Mouse (Mus musculus) stomach, embryonic 15.5 days (tissue): ENCODE data around the gene Gatd1. TPM values are rescaled to one million over a fixed set of nuclear protein-coding genes. Genes with fewer than 3 reads are reported as not detected.

Experiments
- ATAC-seq: fragments of 200-750 bp; cut with Nextera tagmentation; 2 replicates; pipeline ENCODE4 v1.8.0; 2017; ENCODE audit warnings: low read depth, moderate number of reproducible peaks, moderate TSS enrichment; ENCODE audit not compliant: insufficient read depth, low FRiP score
- H3K27ac ChIP-seq: fragments of 300-500 bp; sonication (generic); 2 replicates; pipeline ENCODE4 v1.5.1; 2015; ENCODE audit warnings: mild to moderate bottlenecking, inconsistent platforms
- H3K27me3 ChIP-seq: fragments of 300-500 bp; sonication (generic); replicated peaks from 2 replicates; pipeline ENCODE4 v1.6.1; 2015; ENCODE audit warnings: inconsistent platforms
- H3K36me3 ChIP-seq: fragments of 300-500 bp; sonication (generic); 2 replicates; pipeline ENCODE4 v1.6.1; 2015; ENCODE audit warnings: inconsistent platforms
- H3K4me1 ChIP-seq: fragments of 300-500 bp; sonication (generic); 2 replicates; pipeline ENCODE4 v1.6.1; 2015; ENCODE audit warnings: inconsistent platforms
- H3K4me2 ChIP-seq: fragments of 300-500 bp; sonication (generic); 2 replicates; pipeline ENCODE4 v1.6.1; 2015; ENCODE audit warnings: mild to moderate bottlenecking, inconsistent platforms
- H3K4me3 ChIP-seq: fragments of 300-500 bp; sonication (generic); replicated peaks from 2 replicates; pipeline ENCODE4 v1.5.1; 2015; ENCODE audit warnings: inconsistent platforms
- H3K9ac ChIP-seq: fragments of 300-500 bp; sonication (generic); 2 replicates; pipeline ENCODE4 v1.6.1; 2015; ENCODE audit warnings: inconsistent platforms
- H3K9me3 ChIP-seq: fragments of 300-500 bp; sonication (generic); 2 replicates; pipeline ENCODE4 v1.6.1; 2016; ENCODE audit warnings: inconsistent platforms
- WGBS: fragments of 180-500 bp; shearing (Covaris S2); methylation state at CpG from one replicate; pipeline ENCODE4 v1.1.7; 2015; 5-methylcytosine and 5-hydroxymethylcytosine counted together
- polyA plus RNA-seq: library from polyadenylated mRNA; unstranded; fragments of >200 nt; fragmentation: Nextera tagmentation; extraction: Ambion mirVana; gene quantifications from 2 replicates; pipeline ENCODE4 v1.2.1, GENCODE M21; 2015

The Gatd1 gene
- polyA plus RNA-seq, 1 experiment from 2014 or later: 51.1 TPM

DNA sequence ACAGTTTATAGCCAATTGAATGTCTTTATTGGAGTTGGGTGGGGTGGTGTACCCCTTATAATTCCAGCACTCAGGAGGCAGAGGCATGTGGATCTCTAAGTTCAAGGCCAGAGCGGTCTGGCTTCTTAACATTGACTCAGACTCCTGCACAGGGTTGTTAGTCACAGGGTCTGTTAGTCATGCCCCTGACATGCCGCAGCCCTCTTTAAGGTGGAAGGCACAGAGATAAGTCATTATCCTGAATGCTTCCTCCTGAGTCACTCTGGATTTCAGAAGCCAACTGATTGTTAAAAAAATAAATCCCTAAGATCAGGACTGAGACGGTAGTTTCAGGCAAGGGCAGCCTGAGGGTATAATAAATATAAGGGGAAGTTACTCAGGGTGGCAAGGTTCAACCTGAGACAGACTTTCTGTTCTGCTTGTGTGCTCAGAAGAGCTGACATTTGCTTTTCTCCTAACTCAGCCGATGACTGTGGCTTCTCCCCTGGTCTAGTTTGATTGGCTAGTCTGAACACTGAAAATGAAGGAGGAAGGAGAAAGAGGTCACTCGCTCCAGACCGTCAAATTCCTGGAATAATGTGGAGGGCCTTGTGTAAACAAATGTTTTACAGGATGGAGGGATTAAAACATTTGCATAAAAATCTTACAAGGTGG is 41.9 kb downstream of the Gatd1 start:
- no peak overlapping the region for H3K4me2 ChIP-seq
- no peaks in the 10 kb centered on the region; the same call in 1 of the 2 replicates for H3K4me1 ChIP-seq
- no peak overlapping the region for H3K9ac ChIP-seq
- no peak overlapping the region for H3K27ac ChIP-seq
- 39% methylated on average over 6 of the region's 6 CpGs for WGBS
- no peaks in the 10 kb centered on the region for H3K27me3 ChIP-seq
- no peak overlapping the region for H3K4me3 ChIP-seq
- ATAC-seq: no peak
- no peaks in the 10 kb centered on the region for H3K9me3 ChIP-seq
- no peaks in the 10 kb centered on the region for H3K36me3 ChIP-seq

DNA sequence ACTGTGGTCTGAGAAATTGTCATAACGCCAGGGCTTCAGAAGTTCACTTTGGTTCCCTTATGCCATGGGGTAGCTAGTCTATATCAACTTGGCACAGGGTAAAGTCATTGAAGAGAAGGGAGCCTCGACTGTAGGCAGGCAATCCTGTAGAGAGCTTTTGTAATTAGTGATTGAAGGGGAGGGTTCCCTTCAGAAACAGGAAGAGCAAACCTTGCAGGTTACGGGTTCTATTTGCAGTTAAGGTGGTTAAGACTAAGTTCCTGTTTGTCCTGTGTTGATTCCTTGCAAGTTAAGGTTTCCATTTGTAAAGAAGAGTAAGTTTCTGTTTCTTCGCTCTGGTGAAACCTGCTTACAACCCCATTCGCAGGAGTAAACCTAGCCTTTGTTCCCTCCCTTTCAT is 44.0 kb downstream of the Gatd1 start:
- WGBS: 66% methylated on average over 5 of the region's 5 CpGs

DNA sequence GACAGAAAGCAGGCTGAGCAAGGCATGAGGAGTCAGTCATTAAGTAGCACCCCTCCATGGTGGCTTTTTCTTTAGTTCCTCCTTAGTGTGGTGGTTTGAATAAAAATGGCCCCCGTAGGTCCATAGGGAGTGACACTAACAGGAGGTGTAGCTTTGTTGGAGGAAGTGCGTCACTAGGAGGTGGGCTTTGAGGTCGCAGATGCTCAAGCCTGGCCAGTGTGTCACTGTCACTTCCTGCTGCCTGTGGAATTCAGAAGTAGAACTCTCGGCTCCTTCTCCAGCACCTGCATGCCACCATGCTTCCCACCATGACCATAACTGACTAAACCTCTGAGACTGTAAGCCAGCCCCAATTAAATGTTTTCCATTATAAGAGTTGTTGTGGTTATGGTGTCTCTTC is 46.6 kb downstream of the Gatd1 start:
- H3K4me3 ChIP-seq: no peak overlapping the region
- no peak for ATAC-seq
- H3K9ac ChIP-seq: no peak overlapping the region
- no peaks in the 10 kb centered on the region for H3K36me3 ChIP-seq
- H3K9me3 ChIP-seq: no peaks in the 10 kb centered on the region
- no peaks in the 10 kb centered on the region for H3K27me3 ChIP-seq
- WGBS: 85% methylated on average over 4 of the region's 4 CpGs
- no peak overlapping the region for H3K27ac ChIP-seq
- no peaks in the 10 kb centered on the region; the same call in 1 of the 2 replicates for H3K4me1 ChIP-seq
- no peak overlapping the region for H3K4me2 ChIP-seq

More for the DNA sequence above, 44.0 kb downstream of the Gatd1 start:
- Histone ChIP-seq H3K27me3 (no peaks in the 10 kb centered on the region), H3K27ac (no peak overlapping the region), H3K4me2 (no peak overlapping the region), H3K36me3 (no peaks in the 10 kb centered on the region), H3K9me3 (no peaks in the 10 kb centered on the region), H3K4me3 (no peak overlapping the region), H3K4me1 (no peaks in the 10 kb centered on the region; the same call in 1 of the 2 replicates), H3K9ac (no peak overlapping the region)
- ATAC-seq: no peak

GRCm38 (mm10) chr7:141365049-141365445 is 48.9 kb downstream of the Gatd1 start:
- Histone ChIP-seq H3K4me3 (no peak overlapping the region), H3K9ac (no peak overlapping the region), H3K4me1 (peaks cover 7% of the 10 kb centered on the region), H3K27ac (no peak overlapping the region), H3K27me3 (no peaks in the 10 kb centered on the region), H3K36me3 (no peaks in the 10 kb centered on the region), H3K4me2 (no peak overlapping the region), H3K9me3 (no peaks in the 10 kb centered on the region)
- ATAC-seq: no peak
- WGBS: 63% methylated on average over 3 of the region's 3 CpGs

- no peak overlapping the region for H3K4me2 ChIP-seq
- WGBS: 77% methylated on average over 5 of the region's 5 CpGs
- no peak overlapping the region for H3K4me3 ChIP-seq
- H3K36me3 ChIP-seq: no peaks in the 10 kb centered on the region
- H3K9me3 ChIP-seq: no peaks in the 10 kb centered on the region
- H3K27ac ChIP-seq: no peak overlapping the region
- peak; percentile 76; the same call in 1 of the 2 replicates for ATAC-seq
- no peak overlapping the region for H3K9ac ChIP-seq
- no peaks in the 10 kb centered on the region for H3K27me3 ChIP-seq
- H3K4me1 ChIP-seq: peaks cover 7% of the 10 kb centered on the region; the same call in 1 of the 2 replicates
Measured at GRCm38 (mm10) chr7:141364349-141365048, 49.4 kb downstream of the Gatd1 start.

GRCm38 (mm10) chr7:141363752-141364125 is 50.2 kb downstream of the Gatd1 start:
- ATAC-seq: no peak
- Histone ChIP-seq H3K4me2 (no peak overlapping the region), H3K27me3 (no peaks in the 10 kb centered on the region), H3K9ac (no peak overlapping the region), H3K4me3 (no peak overlapping the region), H3K9me3 (no peaks in the 10 kb centered on the region), H3K36me3 (no peaks in the 10 kb centered on the region), H3K4me1 (peaks cover 7% of the 10 kb centered on the region; the same call in 1 of the 2 replicates), H3K27ac (no peak overlapping the region)
- 65% methylated on average over 2 of the region's 2 CpGs for WGBS

DNA sequence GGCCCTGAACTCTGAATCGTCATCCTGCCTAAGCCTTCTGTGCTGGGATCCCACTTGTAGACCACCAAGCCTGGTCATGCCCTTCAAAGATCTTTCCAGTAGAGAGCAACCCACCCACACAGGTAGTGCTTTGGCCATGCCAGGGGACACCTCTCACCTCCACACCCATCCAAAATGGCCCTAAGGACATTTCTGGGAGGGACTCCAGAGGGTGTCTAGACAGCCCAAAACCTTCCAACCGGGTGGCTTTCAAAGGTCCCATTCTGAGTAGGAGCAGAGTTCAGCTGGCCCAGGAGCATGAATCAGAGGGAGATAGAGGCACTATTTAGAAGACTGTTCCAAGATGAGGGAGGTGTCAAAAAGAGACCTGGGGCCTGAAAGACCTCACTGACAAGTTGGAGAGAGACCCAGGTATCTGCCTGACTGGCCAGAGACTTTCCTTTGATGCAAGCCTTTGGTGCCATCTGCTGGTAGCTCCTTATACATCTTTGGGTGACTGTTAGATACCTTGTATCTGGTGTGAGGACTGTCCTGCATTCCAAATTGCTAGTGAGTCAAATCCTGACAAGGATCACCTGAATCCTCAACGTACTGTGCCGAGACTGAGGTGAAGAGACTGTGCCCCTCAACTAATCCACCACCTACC is 50.7 kb downstream of the Gatd1 start:
- 55% methylated on average over 4 of the region's 4 CpGs for WGBS
- Histone ChIP-seq H3K27ac (no peak overlapping the region), H3K4me1 (peaks cover 7% of the 10 kb centered on the region; the same call in 1 of the 2 replicates), H3K4me3 (no peak overlapping the region), H3K9me3 (no peaks in the 10 kb centered on the region), H3K27me3 (no peaks in the 10 kb centered on the region), H3K36me3 (no peaks in the 10 kb centered on the region), H3K9ac (no peak overlapping the region), H3K4me2 (no peak overlapping the region)
- ATAC-seq: peak; percentile 36; the same call in 1 of the 2 replicates

- no peak overlapping the region for H3K4me3 ChIP-seq
- peak overlapping the region; percentile 20 for H3K4me2 ChIP-seq
- 0 out of 2 replicates have a peak overlapping the region, but pooled peaks have one; percentile 28 for H3K27ac ChIP-seq
- no peaks in the 10 kb centered on the region for H3K36me3 ChIP-seq
- WGBS: 13% methylated on average over 24 of the region's 24 CpGs
- H3K4me1 ChIP-seq: peaks cover 7% of the 10 kb centered on the region; the same call in 1 of the 2 replicates
- H3K9me3 ChIP-seq: no peaks in the 10 kb centered on the region
- H3K9ac ChIP-seq: no peak overlapping the region
- H3K27me3 ChIP-seq: no peaks in the 10 kb centered on the region
- peak; percentile 57 for ATAC-seq
Measured at GRCm38 (mm10) chr7:141361510-141361909, 52.4 kb downstream of the Gatd1 start.

Other genes with a start within 250 kb of the Gatd1 start
- 206 and 215 TPM in 2 replicates for gene Rnh1, start 241.3 kb downstream of the Gatd1 start, polyA plus RNA-seq
- gene Hras, start 220.1 kb downstream of the Gatd1 start, polyA plus RNA-seq: 113 and 123 TPM in 2 replicates
- 5.4 and 7.2 TPM in 2 replicates for gene Lrrc56, start 220.0 kb downstream of the Gatd1 start, polyA plus RNA-seq
- 2.8 and 2.9 TPM in 2 replicates for gene Lmntd2, start 200.1 kb downstream of the Gatd1 start, polyA plus RNA-seq
- gene Rassf7, start 198.3 kb downstream of the Gatd1 start, polyA plus RNA-seq: 67.7 and 73.3 TPM in 2 replicates
- 58.8 and 63.4 TPM in 2 replicates for gene Phrf1, start 185.4 kb downstream of the Gatd1 start, polyA plus RNA-seq
- 4.6 and 5.7 TPM in 2 replicates for gene Irf7, start 147.7 kb downstream of the Gatd1 start, polyA plus RNA-seq
- 14.5 and 18.4 TPM in 2 replicates for gene Cdhr5, start 137.3 kb downstream of the Gatd1 start, polyA plus RNA-seq
- 44.2 and 48.8 TPM in 2 replicates for gene Sct, start 135.0 kb downstream of the Gatd1 start, polyA plus RNA-seq
- 0.19 and 0.28 TPM in 2 replicates for gene Drd4, start 122.1 kb downstream of the Gatd1 start, polyA plus RNA-seq
- gene Deaf1, start 86.4 kb downstream of the Gatd1 start, polyA plus RNA-seq: 66.9 and 70.8 TPM in 2 replicates
- gene Tmem80, start 86.4 kb downstream of the Gatd1 start, polyA plus RNA-seq: 39.3 and 40.6 TPM in 2 replicates
- gene Eps8l2, start 75.3 kb downstream of the Gatd1 start, polyA plus RNA-seq: 59.6 and 59.7 TPM in 2 replicates
- gene Taldo1, start 21.9 kb downstream of the Gatd1 start, polyA plus RNA-seq: 347 and 384 TPM in 2 replicates
- 2.5 TPM in 2 replicates for gene Cend1, start 15.4 kb upstream of the Gatd1 start, polyA plus RNA-seq
- 26.9 and 27.2 TPM in 2 replicates for gene Slc25a22, start 23.8 kb upstream of the Gatd1 start, polyA plus RNA-seq
- gene Pidd1, start 29.9 kb upstream of the Gatd1 start, polyA plus RNA-seq: 8.5 and 8.6 TPM in 2 replicates
- gene Rplp2, start 33.2 kb upstream of the Gatd1 start, polyA plus RNA-seq: 1,278 and 1,319 TPM in 2 replicates
- gene Pnpla2, start 41.1 kb upstream of the Gatd1 start, polyA plus RNA-seq: 33.5 and 34.6 TPM in 2 replicates
- gene Cracr2b, start 47.0 kb upstream of the Gatd1 start, polyA plus RNA-seq: 27.5 and 32.8 TPM in 2 replicates
- gene Cd151, start 53.3 kb upstream of the Gatd1 start, polyA plus RNA-seq: 25.6 and 26.6 TPM in 2 replicates
- 67.3 and 71.6 TPM in 2 replicates for gene Polr2l, start 61.0 kb upstream of the Gatd1 start, polyA plus RNA-seq
- gene Tspan4, start 61.1 kb upstream of the Gatd1 start, polyA plus RNA-seq: 69.8 and 72.8 TPM in 2 replicates
- gene Chid1, start 125.7 kb upstream of the Gatd1 start, polyA plus RNA-seq: 50.7 and 58.0 TPM in 2 replicates
- gene Ap2a2, start 148.0 kb upstream of the Gatd1 start, polyA plus RNA-seq: 78.4 TPM in 2 replicates
- 2.0 and 3.3 TPM in 2 replicates for gene Muc6, start 241.2 kb upstream of the Gatd1 start, polyA plus RNA-seq